Mouse (Mus musculus) bone marrow, adult 2 months (tissue): Measurements from ENCODE around the gene Hjurp. TPM values are rescaled to one million over a fixed set of nuclear protein-coding genes. Genes with fewer than 3 reads are reported as not detected.

ENCODE experiments used
- H3K27ac ChIP-seq: fragments of 200-500 bp; 2 replicates; pipeline ENCODE4 v1.5.1; 2012; ENCODE audit warnings: low read depth, mild to moderate bottlenecking, control low read depth, inconsistent platforms, low read length; ENCODE audit not compliant: control insufficient read depth, poor library complexity, insufficient read depth
- H3K4me1 ChIP-seq: fragments of 200-500 bp; 2 replicates; pipeline ENCODE4 v1.6.1; 2011; ENCODE audit warnings: low read length; ENCODE audit not compliant: control insufficient read depth, insufficient read depth
- H3K4me3 ChIP-seq: fragments of 200-500 bp; replicated peaks from 2 replicates; pipeline ENCODE3; 2011; ENCODE audit warnings: mild to moderate bottlenecking, low read depth, low read length, control low read depth; ENCODE audit not compliant: control insufficient read depth
- CTCF ChIP-seq: fragments of 200-500 bp; IDR thresholded peaks from 2 replicates; pipeline ENCODE4 v1.5.1; 2011; ENCODE audit warnings: low read length, control low read depth; ENCODE audit not compliant: control insufficient read depth, insufficient read depth
- POLR2A ChIP-seq: fragments of 200-500 bp; IDR thresholded peaks from 2 replicates; pipeline ENCODE4 v1.6.1; 2011; ENCODE audit warnings: low read depth, mild to moderate bottlenecking, control low read depth, low read length, borderline replicate concordance; ENCODE audit not compliant: control insufficient read depth
- WGBS: fragments of 180-500 bp; shearing (Covaris S2); methylation state at CpG from one replicate; pipeline ENCODE4 v1.1.7; 2018; 5-methylcytosine and 5-hydroxymethylcytosine counted together
- polyA plus RNA-seq: library from polyadenylated mRNA; stranded (reverse); fragments of >200 nt; gene quantifications from 2 replicates; pipeline ENCODE4 v1.2.4, GENCODE M21; 2011; ENCODE audit warnings: low replicate concordance; ENCODE audit not compliant: missing spikeins, insufficient read depth, insufficient read length

Gene Hjurp
- polyA plus RNA-seq, 1 experiment = 135 TPM

DNA sequence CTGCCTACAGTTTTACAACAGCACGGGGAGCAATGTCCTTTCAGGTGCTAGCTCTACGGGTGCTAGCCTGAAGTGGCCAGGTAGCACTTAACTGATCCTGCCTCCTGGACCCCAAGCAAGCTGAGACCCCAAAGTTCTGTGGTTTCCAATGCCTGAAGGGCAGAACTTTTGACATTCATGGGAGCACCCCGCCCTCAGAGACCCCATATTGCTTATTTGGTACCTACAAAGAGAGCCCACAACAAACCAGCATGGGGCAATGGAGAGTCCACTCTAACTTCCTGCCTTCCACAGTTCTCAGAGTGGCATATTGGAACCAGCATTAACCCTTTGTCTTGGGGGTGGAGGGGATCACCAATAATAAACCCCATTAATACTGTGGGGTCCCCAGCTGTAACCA lies 4.1 kb downstream of the Hjurp start:
- H3K27ac ChIP-seq = no peak overlapping the region
- H3K4me3 ChIP-seq = no peak overlapping the region
- 93% methylated on average over 3 of the region's 3 CpGs for WGBS
- no peak for TF ChIP-seq CTCF
- no peak for TF ChIP-seq POLR2A
- peaks cover 11% of the 10 kb centered on the region for H3K4me1 ChIP-seq

DNA sequence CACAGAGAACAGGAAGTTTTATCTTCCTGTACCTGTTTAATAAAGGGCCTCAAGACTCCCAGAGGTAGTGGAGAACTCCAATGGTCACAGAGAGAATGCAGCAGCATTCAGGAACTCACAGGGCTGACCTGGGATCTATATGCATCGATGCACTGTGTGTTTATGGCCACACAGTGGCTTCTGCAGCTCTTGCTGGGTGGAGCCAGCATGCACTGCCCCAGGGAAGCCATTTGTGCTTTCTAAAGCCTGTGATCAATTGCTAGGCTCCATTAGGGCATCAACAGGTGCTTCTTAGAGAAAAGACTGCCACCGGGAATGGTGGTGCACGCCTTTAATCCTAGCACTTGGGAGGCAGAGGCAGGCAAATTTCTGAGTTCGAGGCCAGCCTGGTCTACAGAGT lies 4.6 kb downstream of the Hjurp start:
- WGBS = 57% methylated on average over 4 of the region's 4 CpGs
- Histone ChIP-seq H3K4me3 (no peak overlapping the region), H3K4me1 (peaks cover 11% of the 10 kb centered on the region), H3K27ac (no peak overlapping the region)
- no peak for TF ChIP-seq POLR2A
- TF ChIP-seq CTCF = no peak

DNA sequence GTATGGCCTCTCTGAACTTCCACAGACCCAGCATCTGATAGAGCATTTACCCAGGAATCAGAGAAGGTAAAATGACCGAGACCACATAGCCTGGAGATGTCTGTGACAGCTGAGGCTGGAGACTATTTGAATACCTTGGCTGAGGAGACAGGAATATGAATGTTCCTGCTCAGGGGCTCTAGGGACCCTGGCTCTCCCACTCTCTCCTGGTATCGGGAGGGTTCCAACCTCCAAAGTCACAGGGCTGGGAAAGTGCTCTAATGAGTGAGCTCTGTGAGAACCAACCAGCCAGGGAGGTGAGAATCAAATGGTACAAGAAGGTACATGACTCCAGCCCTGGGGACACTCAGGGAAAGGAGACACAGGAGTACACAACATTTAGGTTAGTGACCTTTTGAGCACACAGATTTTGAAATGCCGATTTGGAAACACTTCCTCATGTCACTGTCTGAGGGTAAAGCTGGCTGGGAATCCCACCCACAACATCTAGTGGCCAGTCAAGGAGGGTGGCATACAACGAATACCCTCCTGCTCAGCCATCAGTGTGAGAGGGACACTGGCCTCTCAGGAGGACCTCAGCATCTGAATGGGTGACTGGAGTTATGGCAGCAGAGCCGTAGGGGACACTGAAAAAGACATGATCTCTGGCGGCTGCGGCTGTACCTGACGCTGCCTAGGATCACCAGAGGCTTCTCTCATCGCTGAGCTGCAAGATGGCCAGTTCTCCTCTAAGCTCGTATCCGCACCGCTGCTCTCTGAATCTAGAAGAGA lies 7.7 kb downstream of the Hjurp start:
- Histone ChIP-seq H3K4me1 (peaks cover 5% of the 10 kb centered on the region), H3K4me3 (no peak overlapping the region), H3K27ac (no peak overlapping the region)
- 81% methylated on average over 12 of the region's 12 CpGs for whole genome bisulfite sequencing
- no peak for TF ChIP-seq POLR2A
- no peak for TF ChIP-seq CTCF

DNA sequence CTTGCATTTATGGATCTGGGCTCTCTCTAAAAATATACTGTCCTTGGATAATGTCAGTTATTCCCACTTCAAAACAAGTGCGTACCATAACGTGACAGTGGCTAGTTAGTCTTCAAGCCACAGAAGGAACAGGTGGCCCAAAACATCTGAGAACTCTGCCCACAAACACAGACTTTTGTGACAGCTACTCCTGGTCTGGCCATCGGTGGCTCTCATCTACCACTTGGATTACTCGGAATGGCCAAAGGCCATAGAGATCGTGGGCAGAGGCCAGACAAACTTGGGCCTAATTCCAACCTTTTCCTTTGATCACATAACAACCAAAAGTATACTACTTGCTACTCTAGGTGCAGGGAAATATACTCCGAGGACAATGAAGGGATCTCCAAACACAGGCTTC lies 9.4 kb downstream of the Hjurp start:
- no peak for TF ChIP-seq CTCF
- TF ChIP-seq POLR2A = no peak
- 81% methylated on average over 6 of the region's 6 CpGs for WGBS
- H3K4me3 ChIP-seq = no peak overlapping the region
- no peak overlapping the region for H3K27ac ChIP-seq
- peaks cover 5% of the 10 kb centered on the region for H3K4me1 ChIP-seq

DNA sequence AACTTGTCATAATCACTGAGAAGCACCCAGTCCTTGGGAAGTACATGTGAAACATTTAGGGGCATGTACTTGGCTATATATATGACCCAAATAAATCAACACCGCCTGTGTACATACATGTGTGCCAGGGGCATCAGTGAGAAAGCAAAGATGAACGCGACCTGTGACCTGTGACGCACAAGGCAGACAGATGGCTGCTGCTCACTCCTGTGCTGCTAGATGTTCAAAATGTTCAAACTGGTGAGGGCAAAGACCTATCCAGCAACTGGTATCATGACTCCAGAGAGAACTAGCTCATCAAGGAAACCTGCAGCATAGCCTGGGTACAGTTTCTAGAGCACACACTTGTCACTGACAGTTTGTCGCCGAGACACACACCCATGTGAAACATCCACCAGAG lies 9.9 kb downstream of the Hjurp start:
- no peak overlapping the region for H3K4me3 ChIP-seq
- WGBS = 89% methylated on average over 6 of the region's 6 CpGs
- TF ChIP-seq CTCF (no peak), POLR2A (no peak)
- peaks cover 5% of the 10 kb centered on the region for H3K4me1 ChIP-seq
- no peak overlapping the region for H3K27ac ChIP-seq

DNA sequence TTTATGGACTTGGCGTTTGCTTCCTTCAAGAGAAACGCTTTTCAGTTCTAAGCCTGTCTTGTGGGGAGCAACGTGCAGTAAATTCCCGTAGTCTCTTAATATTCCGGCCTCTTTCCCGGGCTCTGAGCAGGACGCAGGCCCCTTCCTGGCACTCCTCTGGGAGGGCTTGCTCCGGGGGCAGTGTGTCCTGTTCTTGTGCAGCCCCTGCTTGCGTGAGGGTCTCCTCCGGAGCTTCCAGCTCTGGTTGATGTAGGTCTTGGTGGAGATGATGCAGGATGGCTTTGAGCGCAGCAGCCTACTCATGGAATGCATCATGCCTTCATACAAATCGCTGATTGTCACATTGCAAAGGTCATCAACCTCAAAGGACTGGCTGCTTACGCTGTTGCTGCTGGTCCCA lies 11.3 kb downstream of the Hjurp start:
- Histone ChIP-seq H3K4me1 (peaks cover 9% of the 10 kb centered on the region), H3K27ac (no peak overlapping the region), H3K4me3 (no peak overlapping the region)
- WGBS = 87% methylated on average over 13 of the region's 13 CpGs
- TF ChIP-seq POLR2A = no peak
- no peak for TF ChIP-seq CTCF

DNA sequence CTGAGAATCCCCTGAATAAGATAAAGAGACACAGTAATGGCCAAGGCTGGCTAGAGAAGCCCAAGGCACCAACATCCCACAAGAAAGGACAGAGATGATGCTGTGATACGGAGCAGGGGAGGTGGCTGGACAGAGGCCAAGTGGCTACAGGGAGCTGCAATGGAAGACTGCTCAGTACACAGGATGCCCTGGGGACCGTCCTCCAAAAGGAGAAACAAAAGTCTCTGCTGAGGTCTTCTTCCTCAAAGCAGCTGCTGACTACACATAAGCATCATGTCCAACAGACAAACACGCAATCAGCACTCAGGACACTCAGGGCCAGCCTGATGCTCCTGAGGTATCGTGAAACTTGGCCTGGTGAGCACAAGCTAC lies 12.6 kb downstream of the Hjurp start:
- Histone ChIP-seq H3K27ac (no peak overlapping the region), H3K4me3 (no peak overlapping the region), H3K4me1 (peaks cover 14% of the 10 kb centered on the region)
- TF ChIP-seq CTCF = no peak
- TF ChIP-seq POLR2A = no peak
- WGBS = 73% methylated on average over 4 of the region's 4 CpGs

DNA sequence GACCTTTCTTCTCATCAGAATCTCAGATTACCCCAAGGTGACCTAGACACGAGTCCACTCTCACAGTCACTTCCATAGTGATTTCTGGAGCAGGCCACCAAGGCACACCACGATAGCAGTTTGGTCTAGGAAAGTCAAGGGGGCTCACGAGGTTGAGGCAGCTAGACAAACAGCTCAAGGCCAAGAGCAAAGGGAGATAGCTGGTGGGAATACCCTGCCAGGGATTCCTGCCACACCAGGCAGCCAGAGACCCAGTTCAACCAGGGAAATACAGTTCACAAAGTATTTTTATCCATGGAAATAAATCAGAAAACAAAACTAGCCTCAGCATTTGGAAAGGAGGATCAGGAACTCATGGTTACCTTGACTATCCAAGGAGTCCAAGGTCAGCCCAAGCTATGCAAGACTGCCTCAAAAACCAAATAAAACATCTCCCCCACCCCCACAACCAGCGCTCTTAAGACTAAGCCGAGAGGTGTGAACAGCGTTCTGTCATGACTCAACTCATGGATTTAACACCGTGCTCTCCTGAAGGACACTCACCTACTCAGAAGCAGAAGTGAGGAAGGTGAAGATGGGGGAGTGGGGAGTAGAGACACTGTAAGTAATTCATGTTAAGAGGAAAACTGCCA lies 13.1 kb downstream of the Hjurp start:
- 86% methylated on average over 7 of the region's 7 CpGs for WGBS
- H3K27ac ChIP-seq = no peak overlapping the region
- H3K4me3 ChIP-seq = no peak overlapping the region
- peaks cover 18% of the 10 kb centered on the region for H3K4me1 ChIP-seq
- no peak for TF ChIP-seq CTCF
- no peak for TF ChIP-seq POLR2A
